Mouse (Mus musculus) erythroblast, embryonic 14.5 days (primary cell): ENCODE results near the gene Iffo2.

Source experiments
- GATA1 ChIP-seq: IDR thresholded peaks from 2 replicates; pipeline ENCODE4 v1.6.1; 2012; ENCODE audit warnings: low read length, inconsistent platforms, mixed read lengths
- TAL1 ChIP-seq: IDR thresholded peaks from 3 replicates; pipeline ENCODE4 v1.6.1; 2012; ENCODE audit warnings: low read length, inconsistent platforms, mixed read lengths

GRCm38 (mm10) chr4:139532081-139532480 is 1.7 kb downstream of the Iffo2 start:
- TF ChIP-seq TAL1 (no peak), GATA1 (no peak)
